Mouse (Mus musculus) myocyte (in vitro differentiated cells): ENCODE results near the gene Myo1d.

Source experiments
- CEBPB ChIP-seq: IDR thresholded peaks from 2 replicates; pipeline ENCODE4 v1.6.1; 2011; ENCODE audit warnings: mild to moderate bottlenecking, moderate library complexity; ENCODE audit not compliant: poor library complexity, insufficient read depth, severe bottlenecking
- MAX ChIP-seq: IDR thresholded peaks from one replicate; pipeline ENCODE4 v1.6.1; 2011; ENCODE audit warnings: low read depth, mild to moderate bottlenecking, control low read depth
- POLR2A ChIP-seq: IDR thresholded peaks from one replicate; pipeline ENCODE4 v1.6.1; 2011; ENCODE audit warnings: low read depth, mild to moderate bottlenecking, control low read depth, moderate library complexity; ENCODE audit not compliant: insufficient read length
- TCF12 ChIP-seq: IDR thresholded peaks from one replicate; pipeline ENCODE4 v1.6.1; 2011; ENCODE audit warnings: mild to moderate bottlenecking, control low read depth; ENCODE audit not compliant: poor library complexity, insufficient read depth, severe bottlenecking
- TCF3 ChIP-seq: IDR thresholded peaks from one replicate; pipeline ENCODE4 v1.6.1; 2011; ENCODE audit warnings: low read depth, control low read depth; ENCODE audit not compliant: insufficient read length

DNA sequence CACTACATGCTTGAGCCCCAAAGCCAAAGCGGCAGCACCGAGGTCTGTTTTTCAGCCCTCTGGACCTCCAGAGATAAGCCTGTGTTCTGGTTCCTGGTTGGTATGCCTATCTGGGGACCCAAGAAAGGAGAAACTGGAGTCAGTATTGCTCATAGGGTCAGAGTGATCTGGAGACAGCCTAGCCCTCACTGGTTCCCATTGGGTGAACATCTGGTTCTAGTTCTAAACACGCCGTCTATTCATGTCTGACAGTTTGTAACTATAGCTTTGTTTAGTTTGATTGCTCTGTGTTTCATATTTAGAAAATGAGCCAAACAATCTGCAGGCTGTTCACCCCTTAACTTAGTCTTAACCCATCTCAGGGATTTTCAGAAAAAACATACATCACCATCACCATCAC is 151.2 kb downstream of the Myo1d start:
- TF ChIP-seq POLR2A (no peak), TCF12 (no peak), CEBPB (no peak), TCF3 (no peak), MAX (no peak)
